Mouse (Mus musculus) CD4-positive, CD25-positive, alpha-beta regulatory T cell, adult 4 months (primary cell): ENCODE results near the gene Atpif1. TPM values are rescaled to one million over a fixed set of nuclear protein-coding genes. Genes with fewer than 3 reads are reported as not detected.
"Not testable (repeated sequence)": the region's sequence is repeated elsewhere in the genome, so short reads cannot be mapped to it uniquely, and the experiment has no call there.

Source experiments
- ATAC-seq: one replicate; pipeline ENCODE4 v1.8.0; 2017
- polyA plus RNA-seq, 2 experiments: library from polyadenylated mRNA; unstranded; fragments of 100-300 nt; shearing (Covaris generic); gene quantifications; one replicate each; pipeline ENCODE4 v1.2.1; 2017

Gene Atpif1
- polyA plus RNA-seq = 100 to 1,000 TPM; 163 to 184 TPM

DNA sequence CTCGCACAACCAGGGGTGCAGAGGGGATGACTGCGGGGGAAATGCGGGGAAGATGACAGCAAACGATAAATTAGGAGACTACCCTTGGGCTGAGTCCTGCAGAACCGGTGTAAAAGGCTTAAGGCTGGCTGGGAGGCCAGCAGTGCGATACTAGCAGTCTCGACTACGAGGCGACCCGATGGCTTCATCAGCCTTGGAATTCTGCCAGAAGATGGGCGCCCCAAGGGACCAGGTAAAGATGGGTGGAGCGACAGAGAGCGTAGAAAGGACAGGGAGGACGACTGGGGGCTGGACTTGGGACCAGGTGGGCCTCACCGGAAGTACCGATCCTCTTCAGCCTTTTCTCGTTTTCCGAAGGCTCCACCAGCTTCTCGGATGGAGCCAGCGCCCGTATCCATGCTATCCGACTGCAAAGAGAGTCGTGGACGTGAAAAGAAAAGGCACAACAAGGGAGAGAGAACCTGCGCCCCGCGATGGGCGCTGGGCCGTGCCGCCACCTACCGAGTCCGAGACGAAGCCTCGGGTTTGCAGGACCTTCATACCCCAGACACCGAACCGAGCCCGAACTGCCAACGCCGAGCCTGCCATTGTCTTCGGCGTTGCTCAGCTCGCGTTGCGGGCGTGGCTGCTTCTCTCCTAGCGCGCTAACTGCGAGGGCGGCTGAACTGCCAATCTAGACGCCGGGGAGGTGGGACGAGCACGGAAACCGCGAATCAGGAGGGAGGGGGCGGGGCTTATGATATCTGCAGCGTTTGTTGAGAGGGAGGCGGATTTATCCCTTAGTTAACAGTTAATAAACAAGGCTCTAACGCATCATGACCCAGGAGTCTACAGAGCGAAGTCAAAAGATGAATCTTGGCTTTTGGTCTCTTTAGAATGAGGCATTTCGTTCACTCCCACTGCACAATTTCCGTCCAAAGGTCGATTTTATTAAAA lies at the start of gene Atpif1:
TSS of gene Atpif1 (minus strand) at position 679 of the 936 bp plus-strand sequence.
- ATAC-seq = peak; percentile 90

DNA sequence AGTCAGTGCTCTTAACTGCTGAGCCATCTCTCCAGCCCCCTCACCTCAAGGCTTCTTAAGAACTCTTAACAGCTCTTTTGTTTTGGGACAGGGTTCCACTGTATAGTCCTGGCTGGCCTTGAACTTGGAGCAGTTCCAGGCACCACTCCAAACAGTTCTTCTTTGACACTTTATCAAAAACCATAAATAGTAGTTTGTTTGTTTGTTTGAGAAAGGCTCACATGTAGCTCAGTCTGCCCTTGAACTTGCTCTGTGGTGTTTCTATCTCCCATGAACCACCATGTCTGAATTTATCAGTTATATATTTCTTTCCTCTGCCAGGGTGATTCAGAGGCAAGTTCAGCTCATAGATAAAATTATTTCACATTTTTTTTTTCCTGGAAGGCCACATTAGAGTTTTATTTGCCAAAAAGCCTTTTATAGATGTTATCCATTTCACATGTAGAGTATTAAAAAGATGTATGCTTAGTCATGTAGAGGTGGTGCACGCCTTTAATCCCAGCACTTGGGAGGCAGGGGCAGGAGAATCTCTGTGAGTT lies 41.4 kb upstream of the Atpif1 start:
- ATAC-seq = no peak

DNA sequence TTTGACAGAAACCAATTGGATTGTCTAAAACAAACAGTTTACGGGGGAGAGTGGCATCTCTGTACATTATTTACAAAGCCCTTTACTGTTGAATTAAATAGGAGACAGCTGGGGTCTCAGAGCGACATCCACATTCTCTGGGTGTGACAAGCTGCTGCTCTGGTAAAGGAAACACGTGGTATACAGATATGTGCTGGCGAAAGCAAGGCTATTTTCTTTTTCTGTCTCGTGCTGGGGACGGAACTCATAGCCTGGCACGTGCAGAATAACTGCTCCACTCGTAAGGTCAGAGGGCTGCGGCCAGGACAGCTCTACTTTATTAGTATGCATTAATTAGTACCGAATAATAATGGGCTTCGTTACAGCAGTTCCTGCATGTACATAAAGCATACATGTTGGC lies 39.9 kb upstream of the Atpif1 start:
- ATAC-seq = peak; percentile 70

DNA sequence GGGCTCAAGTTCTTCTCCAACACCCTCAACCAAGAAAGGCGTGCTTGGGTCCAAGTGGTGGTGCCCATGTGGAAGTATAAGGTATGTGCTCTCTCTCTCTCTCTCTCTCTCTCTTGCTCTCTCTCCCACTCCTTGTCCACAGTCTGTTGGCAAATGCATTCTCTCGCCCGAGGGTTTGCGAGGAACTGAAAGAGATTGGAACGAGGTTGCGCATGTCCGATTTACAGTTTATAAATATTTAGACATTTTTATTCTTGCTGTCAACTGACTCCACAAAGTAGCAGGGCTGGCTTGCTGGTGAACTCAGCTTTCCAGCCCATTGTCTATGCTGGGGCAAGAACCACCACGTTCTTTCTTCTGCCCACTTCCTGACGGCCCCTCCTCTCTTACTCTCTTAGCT lies 37.7 kb upstream of the Atpif1 start:
- no peak for ATAC-seq

DNA sequence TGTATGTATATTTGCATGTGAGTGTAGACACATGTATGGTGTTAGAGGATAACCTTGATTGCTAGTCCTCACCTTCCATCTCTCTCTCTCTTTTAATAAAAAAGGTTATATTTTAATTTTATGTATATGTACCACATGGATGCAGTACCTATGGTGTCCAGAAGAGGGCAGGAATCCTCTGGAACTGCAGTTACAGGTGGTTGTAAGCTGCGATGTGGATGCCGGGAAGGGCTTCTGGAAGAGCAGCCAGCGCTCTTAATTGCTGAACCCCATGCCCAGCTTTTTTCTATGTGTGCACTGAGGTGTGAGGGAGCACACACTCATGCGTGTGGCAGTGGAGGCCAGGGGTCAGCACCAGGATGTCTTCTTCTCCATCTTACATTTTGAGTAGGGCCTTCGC lies 35.7 kb upstream of the Atpif1 start:
- no peak for ATAC-seq

DNA sequence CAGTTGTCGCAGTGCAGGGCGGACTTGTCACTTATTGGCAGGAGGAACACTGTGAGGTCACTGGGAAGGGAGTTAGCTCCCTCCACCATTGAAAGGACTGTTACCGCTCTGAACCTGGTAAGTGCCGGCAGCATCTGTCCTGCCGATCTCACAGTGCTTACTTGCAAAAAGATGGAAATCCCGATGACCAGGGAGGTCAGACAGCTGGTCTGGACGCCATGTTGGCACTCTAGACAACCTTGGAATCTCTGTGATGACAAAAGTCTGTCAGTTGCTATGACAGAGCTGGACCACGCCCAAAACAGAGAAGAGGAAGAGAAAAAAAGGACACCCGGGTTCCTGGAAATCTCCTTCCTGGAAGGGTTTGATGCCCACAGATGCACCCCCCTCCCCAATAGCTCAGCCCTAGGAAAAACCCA lies 33.9 kb upstream of the Atpif1 start:
- no peak for ATAC-seq

DNA sequence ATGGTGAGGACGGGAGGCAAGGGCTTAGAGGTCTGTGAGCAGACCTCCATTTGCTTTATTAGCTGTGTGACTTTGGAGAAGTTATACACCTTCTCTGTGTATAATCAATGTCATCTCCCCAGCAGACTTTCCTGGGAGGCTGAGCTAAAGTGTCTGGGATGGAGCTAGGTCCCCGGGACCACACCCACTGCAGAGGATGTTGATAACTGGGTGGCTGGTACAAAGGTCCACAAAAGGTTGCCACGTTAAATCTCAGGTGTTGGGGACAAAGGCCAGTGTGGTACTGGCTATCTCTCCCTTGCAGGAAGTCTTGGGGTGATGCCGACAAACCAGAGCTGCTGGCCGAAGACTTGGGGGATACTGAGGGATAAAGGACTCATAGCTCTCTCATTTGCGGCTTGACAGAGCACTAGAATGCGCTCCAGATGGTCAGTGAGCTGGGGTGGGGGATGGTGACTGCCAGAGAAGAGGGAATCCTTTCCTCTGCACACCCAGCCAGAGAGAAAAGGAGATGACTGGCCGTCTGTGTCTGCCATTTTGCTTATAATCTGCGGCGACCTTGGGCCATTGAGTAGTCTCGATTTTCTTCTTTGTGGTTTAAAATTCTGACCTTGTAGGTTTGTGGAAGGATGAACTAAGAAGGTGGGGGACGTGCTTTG lies 31.8 kb upstream of the Atpif1 start:
- ATAC-seq = no peak

DNA sequence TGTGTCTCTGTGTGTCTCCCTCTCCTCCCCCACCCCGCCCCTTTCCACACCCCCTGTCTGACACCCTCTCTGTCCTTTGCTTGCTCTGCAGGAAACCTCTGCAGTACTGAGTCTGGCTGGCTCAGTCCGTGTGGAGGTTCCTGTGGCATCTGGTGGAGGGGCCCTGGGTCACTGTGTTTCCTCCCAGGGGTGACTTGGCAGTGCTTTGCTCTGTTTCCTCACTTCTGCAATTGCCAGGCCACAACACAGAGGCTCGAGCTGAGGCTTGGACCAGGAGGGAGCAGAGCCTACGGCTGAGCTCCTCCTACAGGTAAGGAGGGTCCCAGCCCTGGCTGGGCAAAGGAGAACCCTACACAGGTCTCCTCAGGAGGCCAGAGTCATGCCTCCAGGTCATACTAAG lies 30.5 kb upstream of the Atpif1 start, which contains the start of gene Ptafr:
TSS of gene Ptafr (plus strand) at position 103 of the 400 bp plus-strand sequence.
- ATAC-seq = no peak

DNA sequence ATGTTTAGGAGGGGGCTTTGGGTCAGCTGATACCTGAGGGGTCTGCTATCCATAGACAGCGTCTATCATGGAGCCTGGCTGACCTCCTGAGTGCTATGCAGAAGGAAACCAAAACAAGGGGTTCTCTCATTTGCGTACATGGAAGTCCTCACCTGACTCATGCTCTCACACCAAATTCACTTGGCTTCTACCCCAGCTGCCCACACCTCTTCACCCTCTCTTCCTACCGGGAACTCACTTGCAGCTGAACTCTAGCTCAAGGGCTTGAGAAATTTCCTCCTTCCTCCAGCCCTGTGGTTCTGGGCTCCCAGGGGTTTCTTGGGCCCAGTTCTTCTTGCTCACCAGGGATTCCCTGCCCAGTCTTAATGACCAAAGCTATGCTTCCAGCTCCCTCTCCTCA lies 29.8 kb upstream of the Atpif1 start:
- no peak for ATAC-seq

DNA sequence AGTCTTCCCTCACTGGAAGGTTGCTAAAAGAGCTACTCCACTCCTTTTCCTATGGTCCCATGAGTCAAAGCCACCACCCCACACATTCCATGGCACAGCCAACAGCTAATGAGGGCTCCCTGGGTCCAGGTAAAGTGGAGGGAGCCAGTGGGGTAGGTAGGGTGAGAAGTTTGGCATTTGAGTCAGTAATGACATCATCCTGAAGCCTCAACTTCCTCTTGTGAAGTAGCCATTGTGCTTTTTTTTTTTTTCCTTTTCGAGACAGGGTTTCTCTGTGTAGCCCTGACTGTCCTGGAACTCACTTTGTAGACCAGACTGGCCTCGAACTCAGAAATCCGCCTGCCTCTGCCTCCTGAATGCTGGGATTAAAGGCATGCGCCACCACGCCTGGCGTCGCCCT lies 22.1 kb upstream of the Atpif1 start:
- not testable (repeated sequence) for ATAC-seq

DNA sequence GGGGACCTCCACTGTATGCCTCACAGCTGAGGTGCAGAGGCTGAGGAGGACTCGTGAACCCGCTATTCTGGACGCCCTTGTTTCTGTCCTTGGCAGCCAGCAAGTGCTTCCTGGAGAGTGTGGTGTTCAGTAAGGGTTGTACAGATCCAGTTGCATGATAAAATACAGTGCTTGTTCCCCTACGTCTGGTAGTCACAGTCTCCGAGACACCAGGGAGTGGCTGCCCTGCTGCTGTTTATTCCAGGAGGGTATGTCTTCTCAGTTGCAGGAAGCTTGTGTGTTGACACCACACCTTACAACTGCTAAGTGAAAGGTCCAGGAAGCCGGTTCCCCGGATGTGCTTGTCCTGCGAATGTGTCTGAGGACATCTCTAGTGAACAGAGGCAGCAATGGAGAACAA lies 21.2 kb upstream of the Atpif1 start:
- no peak for ATAC-seq

DNA sequence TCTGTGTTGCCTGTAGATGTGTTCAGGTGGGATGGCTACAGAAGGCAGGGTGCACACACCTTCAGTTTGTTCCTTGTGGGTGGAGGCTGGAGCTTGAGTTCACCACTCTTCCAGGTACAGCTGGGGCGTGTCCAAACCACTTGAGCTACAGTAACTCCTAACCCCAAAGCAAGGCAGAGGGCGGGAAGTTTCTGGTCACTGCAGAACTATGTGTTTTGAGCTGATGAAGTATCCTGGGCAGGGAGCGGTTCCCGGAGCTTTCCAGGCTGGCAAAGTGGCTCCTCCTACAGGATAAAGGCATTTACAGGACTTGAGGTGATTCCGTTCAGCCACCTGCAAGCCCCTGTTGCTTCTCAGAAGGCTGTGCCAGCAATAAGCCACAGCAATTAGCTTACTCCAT lies 20.8 kb upstream of the Atpif1 start:
- no peak for ATAC-seq

DNA sequence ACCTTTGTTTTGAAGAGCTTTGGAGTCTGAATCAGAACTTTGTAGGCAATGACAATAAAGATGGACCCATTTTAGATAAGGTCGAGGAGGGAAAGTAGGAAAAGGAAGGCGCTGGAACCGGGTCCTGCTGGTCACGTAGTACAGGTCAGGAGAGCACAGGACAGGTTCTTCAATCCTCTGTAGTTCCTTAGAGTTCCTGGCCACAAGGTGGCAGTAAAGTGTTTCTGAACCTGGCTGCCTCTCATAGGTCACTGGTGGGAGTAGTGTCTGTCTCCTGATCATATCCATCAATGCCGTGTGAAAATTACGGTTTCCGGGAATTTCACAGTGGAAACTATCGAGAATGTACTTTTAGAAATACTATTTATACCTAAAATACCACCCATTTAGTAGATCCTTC lies 12.4 kb upstream of the Atpif1 start:
- peak; percentile 78 for ATAC-seq

DNA sequence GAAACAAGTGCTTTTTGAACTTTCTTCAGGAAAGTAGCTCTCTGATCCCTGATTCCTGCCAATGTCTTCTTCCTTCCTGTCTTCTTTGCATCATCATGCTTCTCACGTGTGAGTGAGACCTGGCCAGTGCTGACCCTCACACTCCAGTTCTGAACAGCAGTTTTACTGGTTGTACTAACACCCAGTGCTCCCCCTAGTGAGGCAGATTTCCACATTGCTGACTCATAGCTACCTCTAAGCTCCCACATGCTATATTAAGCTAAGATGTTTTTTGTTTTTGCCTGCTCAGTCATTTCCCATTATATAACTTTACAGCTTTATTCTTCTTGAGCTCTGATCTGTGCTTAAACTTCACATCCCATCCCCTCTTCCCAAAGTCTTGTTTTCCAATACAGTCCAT lies 9.3 kb upstream of the Atpif1 start:
- no peak for ATAC-seq

DNA sequence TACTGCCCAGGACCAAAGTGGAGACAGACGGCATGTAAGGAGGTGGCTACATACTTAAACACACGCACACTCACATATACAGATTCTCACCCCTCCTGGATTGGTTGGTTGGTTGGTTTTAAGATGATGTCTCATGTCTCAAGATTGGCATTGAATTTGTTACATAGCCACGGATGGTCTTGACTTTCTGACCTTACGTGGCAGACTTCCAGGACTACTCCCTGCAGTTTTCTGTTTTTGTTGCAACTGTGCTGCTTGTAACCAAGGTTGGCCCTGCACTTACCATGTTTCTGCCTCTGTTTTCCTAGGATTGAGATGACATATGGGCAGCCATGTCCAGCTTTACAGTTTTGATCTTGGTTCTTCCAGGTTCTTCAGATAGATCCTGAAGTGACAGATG lies 8.0 kb upstream of the Atpif1 start:
- no peak for ATAC-seq

DNA sequence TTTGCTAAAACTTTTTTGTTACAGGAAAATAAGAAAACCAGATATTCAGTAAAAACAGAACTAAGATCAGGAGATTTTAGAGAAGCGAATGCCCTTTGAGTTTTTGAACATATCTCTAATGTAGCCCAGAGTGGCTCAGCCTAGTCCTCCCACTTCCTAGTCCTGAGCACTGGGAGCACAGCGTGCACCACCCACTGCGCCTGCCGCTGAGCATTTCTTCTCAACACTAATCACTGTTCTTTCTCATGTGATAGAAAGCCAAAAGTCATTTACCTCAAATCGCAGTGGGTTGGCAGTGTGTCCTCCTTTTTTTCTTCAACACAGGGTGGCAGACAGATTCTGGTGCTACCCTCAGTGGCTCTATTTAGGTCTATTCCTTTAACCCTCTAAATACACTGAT lies 6.0 kb upstream of the Atpif1 start:
- ATAC-seq = no peak

DNA sequence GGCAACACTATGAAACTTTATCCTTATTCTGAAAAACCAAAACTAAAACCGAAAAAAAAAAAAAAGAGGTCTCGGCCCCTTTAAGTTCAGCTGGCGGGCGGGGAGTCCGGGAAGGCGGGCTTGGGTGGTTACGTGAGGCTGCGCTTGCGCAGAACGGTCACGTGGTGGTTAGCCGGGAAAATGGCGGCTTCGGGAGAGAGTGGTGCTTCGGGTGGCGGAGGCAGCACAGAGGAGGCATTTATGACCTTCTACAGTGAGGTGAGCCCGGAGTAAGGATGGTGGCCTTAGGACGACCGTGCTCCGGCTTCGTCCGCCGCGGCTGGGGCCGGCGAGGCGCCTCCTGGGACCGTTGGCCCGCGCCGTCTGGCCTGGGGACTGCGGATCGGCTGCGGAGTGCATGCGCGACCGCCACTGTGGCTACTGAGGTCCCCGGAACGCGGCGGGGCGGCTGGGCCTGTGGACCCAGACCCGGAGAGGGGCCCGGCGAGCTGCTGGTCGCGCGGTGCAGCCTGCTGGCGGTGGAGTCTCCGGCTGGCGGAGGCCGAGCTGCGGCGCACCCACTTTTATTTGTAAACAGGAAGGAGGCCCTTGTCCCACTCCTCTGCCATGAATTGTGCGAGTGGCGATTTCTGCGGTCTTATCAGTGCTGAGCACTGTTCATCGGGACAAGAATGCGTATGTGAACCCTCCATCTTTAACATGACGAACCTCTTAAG lies 2.1 kb upstream of the Atpif1 start, which contains the start of gene Dnajc8:
TSS of gene Dnajc8 (plus strand) at position 145 of the 716 bp plus-strand sequence.
- ATAC-seq = peak; percentile 66

DNA sequence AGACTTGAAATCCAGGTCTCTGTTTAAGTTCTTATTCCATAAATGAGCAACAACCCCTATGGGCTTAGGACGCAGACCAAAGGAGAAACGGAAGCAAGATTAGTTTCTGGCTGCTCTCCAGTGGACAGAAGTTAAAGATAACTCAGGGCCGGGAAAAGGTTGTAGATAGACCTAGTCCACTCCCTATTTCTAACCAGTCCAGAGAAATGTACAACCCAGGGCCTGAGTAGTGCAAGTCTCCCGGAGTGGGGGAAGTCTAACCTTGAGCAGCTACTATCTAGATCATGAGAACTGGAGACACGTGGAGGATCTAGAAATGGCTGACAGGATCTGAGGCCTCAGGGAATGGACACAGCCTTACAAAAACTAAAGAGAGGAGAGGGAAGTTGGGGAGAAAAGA lies 963 bp downstream of the Atpif1 start:
- ATAC-seq = no peak

DNA sequence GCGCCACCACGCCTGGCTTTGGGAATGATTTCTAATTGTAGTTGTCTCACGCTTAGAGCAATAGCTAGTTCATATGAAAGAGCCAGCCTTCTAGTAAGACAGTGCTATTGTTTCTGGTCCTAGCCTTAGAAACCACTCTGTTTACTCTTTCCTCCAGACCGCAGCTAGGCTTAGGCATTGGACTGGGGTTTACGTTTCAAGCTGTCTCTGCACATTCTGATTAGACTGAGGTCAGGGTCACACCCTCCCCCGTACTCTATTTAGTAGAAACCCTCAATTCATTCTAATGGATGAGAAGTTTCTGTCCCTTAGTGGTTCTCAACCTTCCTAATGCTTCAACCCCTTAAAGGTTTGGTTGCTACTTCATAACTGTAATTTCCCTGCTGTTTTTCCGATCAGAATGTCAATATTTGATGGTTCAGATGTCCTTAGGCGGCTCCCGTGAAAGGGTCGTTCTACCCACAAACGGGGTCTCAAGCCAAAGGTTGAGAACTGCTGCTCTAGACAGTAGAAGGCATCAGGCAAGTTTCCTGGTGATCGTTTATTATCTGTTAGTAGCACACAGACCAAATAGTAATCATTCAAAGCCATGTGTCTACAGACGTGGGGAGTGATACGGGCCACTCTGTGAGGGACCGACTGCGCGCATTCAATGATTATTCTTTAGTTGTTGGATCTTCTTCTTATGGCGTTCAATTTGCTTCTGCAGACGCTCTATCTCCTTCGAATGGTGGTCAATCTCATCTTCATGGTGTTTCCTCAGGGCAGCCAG lies 3.2 kb downstream of the Atpif1 start:
- ATAC-seq = no peak

DNA sequence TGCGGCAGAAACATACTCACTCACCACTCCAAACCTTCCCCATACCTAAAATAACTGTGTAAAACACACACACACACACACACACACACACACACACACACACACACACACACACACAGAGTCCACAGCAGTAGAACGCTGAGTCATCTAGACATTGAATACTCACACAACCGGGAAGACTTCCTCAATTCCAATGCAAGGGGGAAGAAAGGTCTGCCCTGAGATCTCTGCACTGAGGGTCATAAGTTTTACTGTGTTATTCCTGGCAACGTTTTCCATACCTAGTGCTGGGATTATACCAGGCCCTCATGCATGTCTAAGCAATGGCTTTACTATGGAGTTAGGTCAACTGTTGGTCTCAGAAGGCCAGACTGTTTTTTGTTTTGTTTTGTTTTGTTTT lies 4.1 kb downstream of the Atpif1 start:
- no peak for ATAC-seq

DNA sequence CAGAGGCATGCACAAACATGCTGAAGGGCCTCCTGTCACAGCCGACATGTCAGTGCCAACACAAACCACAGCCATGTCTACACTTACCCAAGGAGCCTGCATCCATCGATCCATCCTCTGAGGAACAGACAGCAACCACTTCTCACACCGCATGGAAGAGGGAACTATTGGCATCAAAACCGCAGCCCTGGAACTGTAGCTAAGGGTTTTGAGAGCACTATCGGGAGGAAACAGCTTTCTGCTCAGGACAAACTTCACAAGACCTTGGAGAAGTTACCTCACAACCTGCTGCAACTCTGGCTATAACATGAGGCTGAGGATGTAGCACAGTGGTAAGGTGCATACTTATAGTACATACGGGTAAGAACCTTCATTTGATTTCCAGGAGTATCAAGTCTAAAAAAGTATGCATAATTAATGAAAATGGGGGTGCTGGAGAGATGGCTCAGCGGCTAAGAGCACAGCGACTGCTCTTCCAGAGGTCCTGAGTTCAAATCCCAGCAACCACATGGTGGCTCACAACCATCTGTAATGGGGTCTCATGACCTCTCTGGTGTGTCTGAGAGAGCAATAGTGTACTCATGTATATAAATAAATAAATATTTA lies 5.4 kb downstream of the Atpif1 start:
- no peak for ATAC-seq

DNA sequence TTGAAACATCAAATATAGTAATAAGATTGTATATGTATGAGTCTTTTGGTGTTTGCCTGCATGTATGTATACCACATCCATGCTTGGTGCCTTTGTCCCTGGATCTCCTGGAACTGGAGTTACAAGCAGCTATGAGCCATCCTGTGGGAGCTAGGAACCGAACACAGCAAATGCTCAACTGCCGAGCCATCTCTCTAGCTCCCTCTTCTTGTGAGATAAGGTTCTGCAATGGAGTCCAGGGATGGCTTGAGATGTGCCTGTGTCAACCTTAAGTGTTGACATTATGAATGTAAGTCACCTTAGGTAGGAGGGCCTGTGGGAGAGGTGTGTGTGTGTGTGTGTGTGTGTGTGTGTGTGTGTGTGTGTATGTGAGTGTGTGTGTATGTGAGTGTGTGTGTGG lies 6.8 kb downstream of the Atpif1 start:
- ATAC-seq = peak; percentile 57
